Mouse (Mus musculus): ENCODE measurements at regions not wholly inside any gene's neighbourhood (a gene's known extent, or its start where the extent isn't known, plus 50 kb on each side); places are given as distances from the start of the nearest gene placed in this dataset.

DNA sequence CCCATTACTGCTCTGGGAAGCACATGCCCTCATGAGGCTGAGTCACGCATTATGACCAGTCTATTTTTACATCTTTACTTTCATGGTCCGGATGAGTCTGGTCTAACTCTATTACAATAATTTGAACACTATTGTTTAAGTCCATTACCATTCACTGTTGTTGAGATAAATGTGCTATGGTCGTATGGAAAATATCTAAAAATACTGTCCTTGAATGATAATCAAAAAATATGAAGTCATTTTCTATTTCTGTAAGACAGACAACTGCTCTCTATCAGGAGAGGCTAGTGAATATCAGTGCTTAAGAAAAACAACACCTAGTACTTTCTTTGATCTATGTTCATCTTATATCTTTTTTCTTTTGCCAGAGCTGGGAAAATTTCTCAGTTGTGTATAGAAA lies 359.6 kb upstream of the Atp2b1 start:
- H3K9me3 ChIP-seq (replicated peaks): no peaks in the 10 kb centered on the region
- ATAC-seq (ENCODE audit: extremely low read depth, insufficient number of reproducible peaks, low FRiP score, poor library complexity, severe bottlenecking) (no peak), DNase-seq (ENCODE audit: low spot score) (no peak)
- H3K27me3 ChIP-seq (ENCODE audit: insufficient read depth, low read length): no peaks in the 10 kb centered on the region
- H3K4me1 ChIP-seq (ENCODE audit: insufficient read depth, low read depth, low read length): no peaks in the 10 kb centered on the region
- no peak overlapping the region for H3K4me3 ChIP-seq (ENCODE audit: low read depth, low read length)
- TF ChIP-seq GATA2 (IDR thresholded peaks at IDR 0.05; ENCODE audit: borderline replicate concordance, low read depth, low read length): no peak
- TF ChIP-seq POLR2AphosphoS5 (IDR thresholded peaks at IDR 0.05; ENCODE audit: insufficient replicate concordance, low read depth, low read length): no peak
- TF ChIP-seq GATA1 (IDR thresholded peaks at IDR 0.05; ENCODE audit: borderline replicate concordance, low read length): no peak
- no peak for TF ChIP-seq CTCF (IDR thresholded peaks at IDR 0.05; ENCODE audit: low read depth, low read length)
- no peak for TF ChIP-seq TAL1 (conservative IDR thresholded peaks at IDR 0.05; ENCODE audit: low read depth, low read length)
- no peaks in the 10 kb centered on the region for H3K36me3 ChIP-seq (replicated peaks)

DNA sequence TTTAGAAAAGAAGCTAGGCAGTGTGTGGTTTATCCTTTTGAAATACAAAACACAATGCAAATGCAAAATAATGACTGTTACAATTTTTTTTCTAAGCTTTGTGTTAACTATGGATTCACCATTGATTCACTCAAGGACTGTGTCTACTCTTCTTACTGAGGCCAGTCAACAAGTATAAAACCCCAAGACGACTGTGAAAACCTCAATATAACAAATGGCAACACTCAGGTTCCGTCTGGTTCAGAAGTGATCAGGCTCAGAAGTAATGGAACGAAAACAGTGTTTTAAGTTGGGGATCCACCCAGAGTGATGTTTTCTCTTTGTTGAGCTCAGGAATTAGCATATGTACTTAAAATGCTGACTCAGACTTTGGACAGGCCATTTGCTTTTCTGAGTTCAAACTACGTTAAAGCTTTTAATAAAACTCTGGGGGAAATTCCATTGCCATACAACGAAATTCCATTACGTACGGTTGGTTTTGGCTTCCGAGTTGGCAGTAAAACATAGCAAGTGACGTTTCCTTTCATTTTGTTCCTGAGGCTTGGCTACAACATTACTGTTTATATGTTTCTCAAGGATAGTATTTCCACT lies 356.6 kb upstream of the Atp2b1 start:
- no peak for DNase-seq (ENCODE audit: low spot score)
- H3K4me1 ChIP-seq (ENCODE audit: insufficient read depth, low read depth, low read length): no peaks in the 10 kb centered on the region
- ATAC-seq (ENCODE audit: extremely low read depth, insufficient number of reproducible peaks, low FRiP score, poor library complexity, severe bottlenecking): no peak
- TF ChIP-seq TAL1 (conservative IDR thresholded peaks at IDR 0.05; ENCODE audit: low read depth, low read length) (no peak), GATA1 (IDR thresholded peaks at IDR 0.05; ENCODE audit: borderline replicate concordance, low read length) (no peak), POLR2AphosphoS5 (IDR thresholded peaks at IDR 0.05; ENCODE audit: insufficient replicate concordance, low read depth, low read length) (no peak), GATA2 (IDR thresholded peaks at IDR 0.05; ENCODE audit: borderline replicate concordance, low read depth, low read length) (no peak), CTCF (IDR thresholded peaks at IDR 0.05; ENCODE audit: low read depth, low read length) (no peak)
- H3K4me3 ChIP-seq (ENCODE audit: low read depth, low read length): no peak overlapping the region
- H3K36me3 ChIP-seq (replicated peaks): no peaks in the 10 kb centered on the region
- no peaks in the 10 kb centered on the region for H3K9me3 ChIP-seq (replicated peaks)
- no peaks in the 10 kb centered on the region for H3K27me3 ChIP-seq (ENCODE audit: insufficient read depth, low read length)

DNA sequence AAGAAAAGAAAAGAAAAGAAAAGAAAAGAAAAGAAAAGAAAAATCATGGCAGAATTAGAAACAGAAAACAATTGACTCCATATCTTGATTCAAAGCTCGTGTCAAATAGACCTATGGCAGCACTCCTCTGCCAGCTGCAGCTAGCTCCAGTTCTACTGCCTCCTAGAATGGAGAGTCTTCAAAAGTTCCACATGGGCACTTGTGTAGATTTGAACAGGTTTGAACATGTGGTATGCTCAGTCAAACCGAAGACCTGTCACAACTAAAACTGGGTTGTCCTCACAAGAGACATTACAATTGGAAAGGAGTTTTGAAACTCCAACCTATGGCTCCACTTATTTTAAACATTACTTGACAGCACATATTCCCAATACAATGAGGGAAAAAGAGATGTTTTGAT lies 355.6 kb upstream of the Atp2b1 start:
- Histone ChIP-seq H3K36me3 (replicated peaks) (no peaks in the 10 kb centered on the region), H3K4me1 (ENCODE audit: insufficient read depth, low read depth, low read length) (no peaks in the 10 kb centered on the region), H3K4me3 (ENCODE audit: low read depth, low read length) (no peak overlapping the region), H3K27me3 (ENCODE audit: insufficient read depth, low read length) (no peaks in the 10 kb centered on the region), H3K9me3 (replicated peaks) (no peaks in the 10 kb centered on the region)
- no peak for DNase-seq (ENCODE audit: low spot score)
- TF ChIP-seq CTCF (IDR thresholded peaks at IDR 0.05; ENCODE audit: low read depth, low read length): no peak
- no peak for TF ChIP-seq TAL1 (conservative IDR thresholded peaks at IDR 0.05; ENCODE audit: low read depth, low read length)
- TF ChIP-seq POLR2AphosphoS5 (IDR thresholded peaks at IDR 0.05; ENCODE audit: insufficient replicate concordance, low read depth, low read length): no peak
- no peak for TF ChIP-seq GATA1 (IDR thresholded peaks at IDR 0.05; ENCODE audit: borderline replicate concordance, low read length)
- no peak for TF ChIP-seq GATA2 (IDR thresholded peaks at IDR 0.05; ENCODE audit: borderline replicate concordance, low read depth, low read length)
- no peak for ATAC-seq (ENCODE audit: extremely low read depth, insufficient number of reproducible peaks, low FRiP score, poor library complexity, severe bottlenecking)

GRCm38 (mm10) chr10:98562297-98562912 lies 351.8 kb upstream of the Atp2b1 start:
- Histone ChIP-seq H3K9me3 (replicated peaks) (no peaks in the 10 kb centered on the region), H3K4me3 (ENCODE audit: low read depth, low read length) (no peak overlapping the region), H3K4me1 (ENCODE audit: insufficient read depth, low read depth, low read length) (no peaks in the 10 kb centered on the region), H3K36me3 (replicated peaks) (no peaks in the 10 kb centered on the region), H3K27me3 (ENCODE audit: insufficient read depth, low read length) (no peaks in the 10 kb centered on the region)
- DNase-seq (ENCODE audit: low spot score): no peak
- TF ChIP-seq GATA1 (IDR thresholded peaks at IDR 0.05; ENCODE audit: borderline replicate concordance, low read length) (no peak), GATA2 (IDR thresholded peaks at IDR 0.05; ENCODE audit: borderline replicate concordance, low read depth, low read length) (no peak), TAL1 (conservative IDR thresholded peaks at IDR 0.05; ENCODE audit: low read depth, low read length) (no peak), POLR2AphosphoS5 (IDR thresholded peaks at IDR 0.05; ENCODE audit: insufficient replicate concordance, low read depth, low read length) (no peak), CTCF (IDR thresholded peaks at IDR 0.05; ENCODE audit: low read depth, low read length) (no peak)
- no peak for ATAC-seq (ENCODE audit: extremely low read depth, insufficient number of reproducible peaks, low FRiP score, poor library complexity, severe bottlenecking)

GRCm38 (mm10) chr10:98572782-98573536 lies 341.2 kb upstream of the Atp2b1 start:
- H3K27me3 ChIP-seq (ENCODE audit: insufficient read depth, low read length): peaks cover 4% of the 10 kb centered on the region; the same call in 1 of the 2 replicates
- H3K36me3 ChIP-seq (replicated peaks): no peaks in the 10 kb centered on the region
- H3K9me3 ChIP-seq (replicated peaks): no peaks in the 10 kb centered on the region
- TF ChIP-seq GATA2 (IDR thresholded peaks at IDR 0.05; ENCODE audit: borderline replicate concordance, low read depth, low read length): no peak
- no peak for TF ChIP-seq GATA1 (IDR thresholded peaks at IDR 0.05; ENCODE audit: borderline replicate concordance, low read length)
- no peak for TF ChIP-seq TAL1 (conservative IDR thresholded peaks at IDR 0.05; ENCODE audit: low read depth, low read length)
- TF ChIP-seq CTCF (IDR thresholded peaks at IDR 0.05; ENCODE audit: low read depth, low read length): no peak
- no peak for TF ChIP-seq POLR2AphosphoS5 (IDR thresholded peaks at IDR 0.05; ENCODE audit: insufficient replicate concordance, low read depth, low read length)
- ATAC-seq (ENCODE audit: extremely low read depth, insufficient number of reproducible peaks, low FRiP score, poor library complexity, severe bottlenecking) (no peak), DNase-seq (ENCODE audit: low spot score) (no peak)
- no peaks in the 10 kb centered on the region for H3K4me1 ChIP-seq (ENCODE audit: insufficient read depth, low read depth, low read length)
- H3K4me3 ChIP-seq (ENCODE audit: low read depth, low read length): no peak overlapping the region

DNA sequence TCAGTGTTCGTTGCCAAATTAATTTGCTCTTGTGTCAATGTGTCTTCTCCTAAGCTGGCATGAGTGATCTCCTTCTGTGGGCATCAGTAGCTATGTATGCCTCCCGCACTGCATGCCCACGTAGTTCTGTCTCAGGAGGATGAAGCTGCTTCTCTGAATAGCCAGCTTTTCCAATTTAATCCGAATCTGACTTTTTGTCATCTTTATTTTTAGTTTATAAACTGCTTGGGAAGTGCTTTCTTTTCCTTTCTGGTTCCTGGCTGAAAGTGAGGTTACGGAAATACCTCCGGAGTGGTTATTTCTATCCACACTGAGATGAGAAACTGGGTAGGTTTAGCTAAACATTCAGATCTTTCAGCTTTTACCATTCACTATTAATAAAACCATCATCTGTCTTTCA lies 337.2 kb upstream of the Atp2b1 start:
- H3K9me3 ChIP-seq (replicated peaks): no peaks in the 10 kb centered on the region
- ATAC-seq (ENCODE audit: extremely low read depth, insufficient number of reproducible peaks, low FRiP score, poor library complexity, severe bottlenecking) (no peak), DNase-seq (ENCODE audit: low spot score) (no peak)
- H3K4me3 ChIP-seq (ENCODE audit: low read depth, low read length): no peak overlapping the region
- H3K27me3 ChIP-seq (ENCODE audit: insufficient read depth, low read length): no peaks in the 10 kb centered on the region; the same call in 1 of the 2 replicates
- no peaks in the 10 kb centered on the region for H3K4me1 ChIP-seq (ENCODE audit: insufficient read depth, low read depth, low read length)
- TF ChIP-seq CTCF (IDR thresholded peaks at IDR 0.05; ENCODE audit: low read depth, low read length) (no peak), GATA1 (IDR thresholded peaks at IDR 0.05; ENCODE audit: borderline replicate concordance, low read length) (no peak), GATA2 (IDR thresholded peaks at IDR 0.05; ENCODE audit: borderline replicate concordance, low read depth, low read length) (no peak), POLR2AphosphoS5 (IDR thresholded peaks at IDR 0.05; ENCODE audit: insufficient replicate concordance, low read depth, low read length) (no peak)
- H3K36me3 ChIP-seq (replicated peaks): no peaks in the 10 kb centered on the region
